Comparison of ENCODE assay signal across 9 mouse cellular contexts in genomic region chr11:82389396-82390291, GRCm38 (mm10). TPM values are rescaled to one million over a fixed set of nuclear protein-coding genes. Genes with fewer than 3 reads are reported as not detected.
A peak's percentile ranks its signal among the peaks of the same experiment; 100 is the strongest.
DNase-seq lines count a peak whose midpoint lies in the region; ATAC-seq and TF ChIP-seq lines count a peak whose summit lies in the region.
"Had no signal": no experiment of that assay in that cellular context is flagged by ENCODE, and none has a peak within 500 bp of the region (broad histone marks: within the 10 kb centered on the region; RNA-seq: fewer than 3 reads in every experiment).

No protein-coding gene starts in this region.

- WGBS in heart, embryonic 10.5 days = 2% methylated on average over 69 of the region's 69 CpGs
- under 1% methylated on average over 66 of the region's 69 CpGs for WGBS in hindbrain, embryonic 11.5 days
- WGBS in liver, embryonic 15.5 days (ENCODE audit: insufficient replicate concordance) = 2% methylated on average over 69 of the region's 69 CpGs
- WGBS in stomach, postnatal 0 days = 2% methylated on average over 47 of the region's 69 CpGs

- DNase-seq in heart, embryonic 10.5 days (ENCODE audit: low spot score) = no peak
- no peak for DNase-seq in heart, postnatal 25 days (ENCODE audit: low spot score)
- DNase-seq in cerebellum, postnatal 36 days = peak; percentile 34 to 41
- DNase-seq in hindbrain, embryonic 11.5 days (ENCODE audit: low spot score) = peak; percentile 79
- peak; percentile 16 for DNase-seq in stomach, postnatal 0 days (ENCODE audit: low spot score)
- DNase-seq in ovary, postnatal 36 days (ENCODE audit: low spot score) = no peak

- TF ChIP-seq EP300 in stomach, postnatal 0 days (optimal IDR thresholded peaks at IDR 0.05) = no peak

- peak overlapping the region; percentile 71 for H3K4me3 ChIP-seq in heart, embryonic 10.5 days
- H3K4me3 ChIP-seq in E14TG2a.4 (replicated peaks; ENCODE audit: low read length) = peak overlapping the region; percentile 77
- peak overlapping the region; percentile 60 for H3K4me3 ChIP-seq in hindbrain, embryonic 11.5 days (ENCODE audit: low read depth, low read length)
- H3K4me3 ChIP-seq in liver, embryonic 15.5 days (replicated peaks) = peak overlapping the region; percentile 24
- H3K4me3 ChIP-seq in stomach, postnatal 0 days (ENCODE audit: low read depth, low read length) = peak overlapping the region; percentile 48

- H3K4me1 ChIP-seq in heart, embryonic 10.5 days = peaks cover 34% of the 10 kb centered on the region
- peaks cover 30% of the 10 kb centered on the region for H3K4me1 ChIP-seq in E14TG2a.4 (replicated peaks; ENCODE audit: low read depth, low read length)
- H3K4me1 ChIP-seq in hindbrain, embryonic 11.5 days (replicated peaks; ENCODE audit: control insufficient read depth, insufficient read depth, low read length) = peaks cover 6% of the 10 kb centered on the region
- no peaks in the 10 kb centered on the region for H3K4me1 ChIP-seq in liver, embryonic 15.5 days (replicated peaks)
- H3K4me1 ChIP-seq in stomach, postnatal 0 days (replicated peaks; ENCODE audit: control insufficient read depth, insufficient read depth) = 0 out of 2 replicates have a peak, but pooled peaks cover 4% of the 10 kb centered on the region

- TF ChIP-seq CTCF in E14TG2a.4 (conservative IDR thresholded peaks at IDR 0.05; ENCODE audit: low read length) = no peak
- no peak for TF ChIP-seq CTCF in stomach, postnatal 0 days (IDR thresholded peaks at IDR 0.05; ENCODE audit: low read depth)

- peaks cover 97% of the 10 kb centered on the region for H3K27me3 ChIP-seq in heart, embryonic 10.5 days (ENCODE audit: insufficient read depth, poor library complexity, severe bottlenecking)
- H3K27me3 ChIP-seq in E14TG2a.4 (ENCODE audit: insufficient read depth, low read length) = peaks cover 98% of the 10 kb centered on the region
- H3K27me3 ChIP-seq in hindbrain, embryonic 11.5 days (ENCODE audit: control insufficient read depth, insufficient read depth, low read length) = peaks cover 44% of the 10 kb centered on the region
- peaks cover 75% of the 10 kb centered on the region for H3K27me3 ChIP-seq in liver, embryonic 15.5 days
- peaks cover 13% of the 10 kb centered on the region for H3K27me3 ChIP-seq in stomach, postnatal 0 days (ENCODE audit: control insufficient read depth, insufficient read depth, low read length)

- no peaks in the 10 kb centered on the region for H3K9me3 ChIP-seq in heart, embryonic 10.5 days
- H3K9me3 ChIP-seq in E14TG2a.4 (ENCODE audit: low read length) = peaks cover 12% of the 10 kb centered on the region; the same call in 1 of the 2 replicates
- H3K9me3 ChIP-seq in hindbrain, embryonic 11.5 days (ENCODE audit: control insufficient read depth, low read length) = no peaks in the 10 kb centered on the region
- H3K9me3 ChIP-seq in liver, embryonic 15.5 days (replicated peaks) = no peaks in the 10 kb centered on the region
- H3K9me3 ChIP-seq in stomach, postnatal 0 days (ENCODE audit: control insufficient read depth, low read length) = no peaks in the 10 kb centered on the region

- peak; percentile 66 for ATAC-seq in hindbrain, embryonic 11.5 days (ENCODE audit: low FRiP score)
- no peak for ATAC-seq in liver, embryonic 15.5 days (ENCODE audit: insufficient read depth)
- ATAC-seq in stomach, postnatal 0 days (ENCODE audit: low FRiP score, low TSS enrichment) = no peak

- intact Hi-C loops in heart, postnatal 25 days (cut with DNase I) = no loop called here

- H3K4me2 ChIP-seq in hindbrain, embryonic 11.5 days (replicated peaks; ENCODE audit: low read depth, low read length) = peak overlapping the region; percentile 71
- peak overlapping the region; percentile 32 for H3K4me2 ChIP-seq in liver, embryonic 15.5 days
- peak overlapping the region; percentile 67 for H3K4me2 ChIP-seq in stomach, postnatal 0 days (replicated peaks; ENCODE audit: low read depth)

- peak overlapping the region; percentile 56 for H3K9ac ChIP-seq in hindbrain, embryonic 11.5 days (ENCODE audit: low read depth, low read length)
- H3K9ac ChIP-seq in liver, embryonic 15.5 days = no peak overlapping the region
- peak overlapping the region; percentile 23 for H3K9ac ChIP-seq in stomach, postnatal 0 days (ENCODE audit: low read length)

- H3K36me3 ChIP-seq in heart, embryonic 10.5 days = no peaks in the 10 kb centered on the region
- H3K36me3 ChIP-seq in E14TG2a.4 (ENCODE audit: insufficient read depth, low read length) = no peaks in the 10 kb centered on the region
- H3K36me3 ChIP-seq in hindbrain, embryonic 11.5 days (ENCODE audit: control insufficient read depth, insufficient read depth, low read length) = no peaks in the 10 kb centered on the region
- no peaks in the 10 kb centered on the region for H3K36me3 ChIP-seq in liver, embryonic 15.5 days (replicated peaks)
- no peaks in the 10 kb centered on the region for H3K36me3 ChIP-seq in stomach, postnatal 0 days (ENCODE audit: control insufficient read depth, insufficient read depth, low read length)
- H3K36me3 ChIP-seq: G1E had no signal

- peak overlapping the region; percentile 17 for H3K27ac ChIP-seq in heart, embryonic 10.5 days
- H3K27ac ChIP-seq in hindbrain, embryonic 11.5 days (ENCODE audit: low read depth, low read length) = 0 out of 2 replicates have a peak overlapping the region, but pooled peaks have one; percentile 47
- no peak overlapping the region for H3K27ac ChIP-seq in liver, embryonic 15.5 days (replicated peaks)
- no peak overlapping the region for H3K27ac ChIP-seq in stomach, postnatal 0 days (replicated peaks)

RNA-seq across cellular contexts. Expression of gene Tmem132e, which starts 0.9 kb away (rescaled TPM):
- 0.14 and 0.94 TPM in 2 replicates for polyA plus RNA-seq in heart, embryonic 10.5 days (2016; fragmentation: Nextera tagmentation; extraction: Ambion mirVana)
- under 1 TPM; 0.18 to 0.22 TPM for total RNA-seq in heart, postnatal 25 days (2021)
- polyA plus RNA-seq in hindbrain, embryonic 11.5 days (2014; fragmentation: Nextera tagmentation; extraction: Ambion mirVana) = 1.5 and 1.8 TPM in 2 replicates
- polyA plus RNA-seq in liver, embryonic 15.5 days (2015; fragmentation: Nextera tagmentation; extraction: Ambion mirVana) = 0.23 TPM in 2 replicates
- polyA plus RNA-seq in stomach, postnatal 0 days (2015; fragmentation: Nextera tagmentation; extraction: Ambion mirVana) = 0.17 and 0.21 TPM in 2 replicates
- total RNA-seq: G1E had no signal
- polyA plus RNA-seq: G1E had no signal

Comparison
In these comparisons a context has a peak if more than half of its experiments do, and no peak if none do; other contexts are left out.
1. DNase-seq: peak in cerebellum, postnatal 36 days (2 of 2), hindbrain, embryonic 11.5 days (single experiment) and stomach, postnatal 0 days (single experiment); none in heart, embryonic 10.5 days (single experiment), heart, postnatal 25 days (single experiment) and ovary, postnatal 36 days (single experiment).
2. H3K27ac ChIP-seq: peak in heart, embryonic 10.5 days (single experiment) and hindbrain, embryonic 11.5 days (single experiment); none in liver, embryonic 15.5 days (single experiment) and stomach, postnatal 0 days (single experiment).
3. H3K4me3 ChIP-seq: peak in every context shown above with its lines; median percentile 77 in E14TG2a.4; 71 in heart, embryonic 10.5 days; 60 in hindbrain, embryonic 11.5 days; 48 in stomach, postnatal 0 days; 24 in liver, embryonic 15.5 days.
4. Peak in every context shown above with its lines, with median percentiles within 50 percentile points of each other: H3K4me2 ChIP-seq.